Mouse (Mus musculus) ES-E14 (cell line): Measurements from ENCODE around the gene Akt2.

Experiments
- HCFC1 ChIP-seq: IDR thresholded peaks from 2 replicates; pipeline ENCODE4 v1.6.1; 2012; ENCODE audit warnings: low read length, inconsistent platforms, borderline replicate concordance; ENCODE audit not compliant: insufficient read depth
- MAFK ChIP-seq: IDR thresholded peaks from 2 replicates; pipeline ENCODE4 v1.6.1; 2014; ENCODE audit warnings: mild to moderate bottlenecking, low read depth, low read length, inconsistent platforms; ENCODE audit not compliant: insufficient read depth
- ZC3H11A ChIP-seq: IDR thresholded peaks from 2 replicates; pipeline ENCODE4 v1.6.1; 2012; ENCODE audit warnings: low read depth, mild to moderate bottlenecking, inconsistent platforms, low read length, borderline replicate concordance
- ZNF384 ChIP-seq: IDR thresholded peaks from 2 replicates; pipeline ENCODE4 v1.6.1; 2012; ENCODE audit warnings: low read depth, low read length, inconsistent platforms

- TF ChIP-seq MAFK (no peak), ZC3H11A (no peak), HCFC1 (no peak), ZNF384 (no peak)
Measured at GRCm38 (mm10) chr7:27646516-27646915, 55.2 kb downstream of the Akt2 start.
